Mouse (Mus musculus) erythroblast, adult 5-6 weeks (primary cell): ENCODE results near the gene Smg6. TPM values are rescaled to one million over a fixed set of nuclear protein-coding genes. Genes with fewer than 3 reads are reported as not detected.

Experiments used
- ATAC-seq: replicated peaks from 2 replicates; pipeline ENCODE4 v1.8.0; 2016; ENCODE audit warnings: moderate number of reproducible peaks, mild to moderate bottlenecking, moderate TSS enrichment, inconsistent platforms; ENCODE audit not compliant: poor library complexity, low FRiP score, severe bottlenecking
- total RNA-seq, 2 experiments: library from RNA; stranded (forward) in 1 of 2; stranded (reverse) in 1 of 2; fragments of 150-400 nt in 1 of 2; fragments of 200-764, 138-1000 nt in 1 of 2; gene quantifications; 2 replicates each; pipeline versions ENCODE4 v1.2.3 to v1.2.4; 2015 to 2017; ENCODE audit warnings: low replicate concordance in 2 of 2

Gene Smg6
- total RNA-seq, 2 experiments from 2014 or later = 68.8 to 157 TPM

DNA sequence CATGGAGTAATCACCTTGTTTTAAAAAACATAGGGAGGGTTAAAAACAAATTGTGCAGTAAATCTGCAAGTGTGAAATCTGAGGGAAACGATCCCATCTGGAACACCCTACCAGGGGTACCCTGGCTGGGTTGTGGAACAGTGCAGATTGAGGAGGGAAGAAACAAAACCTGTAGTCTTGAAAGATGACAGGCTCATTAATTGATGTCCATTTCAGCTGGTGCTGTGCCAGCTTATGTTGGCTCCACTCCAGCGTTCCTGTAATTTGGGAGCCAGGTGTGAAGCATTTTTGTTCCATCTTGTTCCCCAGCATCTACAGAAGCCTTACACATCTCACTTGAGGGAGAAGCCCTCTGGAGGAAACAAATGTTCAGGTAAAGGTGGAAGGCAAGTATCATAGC lies 153.0 kb downstream of the Smg6 start:
- ATAC-seq = no peak

DNA sequence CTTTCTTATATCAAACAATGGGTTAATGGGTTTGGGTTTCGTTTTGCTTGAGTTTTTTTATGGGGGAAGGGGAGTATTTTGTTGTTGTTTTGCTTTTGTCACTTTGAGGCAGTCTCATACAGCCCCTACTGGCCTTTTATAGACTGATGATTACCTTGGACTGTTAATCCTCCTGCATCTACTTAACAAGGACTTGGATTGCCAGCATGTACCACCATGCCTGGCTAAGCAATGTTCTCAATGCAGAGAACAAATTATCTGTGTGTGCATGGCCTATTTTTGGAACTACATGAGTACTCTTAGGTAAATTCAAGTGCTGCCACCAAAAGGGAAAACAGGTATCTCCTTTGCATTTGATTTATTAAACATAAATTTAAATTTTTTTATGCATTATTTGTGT lies 157.4 kb downstream of the Smg6 start:
- no peak for ATAC-seq

DNA sequence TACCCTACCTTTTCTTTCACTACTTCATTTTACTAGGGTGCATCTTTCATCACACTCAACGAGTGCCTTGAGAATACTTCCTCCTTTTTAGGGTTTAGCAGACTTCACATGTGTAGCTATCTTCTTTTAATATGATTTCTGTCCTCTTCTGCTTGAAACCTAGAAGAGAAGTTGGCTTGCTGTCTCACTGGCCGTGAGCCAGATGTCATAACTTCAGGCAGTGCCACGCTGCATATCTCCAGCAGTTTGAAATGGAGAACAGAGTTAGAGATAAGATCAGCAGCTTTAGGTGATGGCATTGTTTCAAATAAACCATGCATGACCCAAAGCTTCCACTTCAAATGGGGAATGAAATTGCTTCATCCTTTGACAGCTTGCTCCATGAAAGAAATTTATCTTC lies 166.5 kb downstream of the Smg6 start:
- no peak for ATAC-seq

DNA sequence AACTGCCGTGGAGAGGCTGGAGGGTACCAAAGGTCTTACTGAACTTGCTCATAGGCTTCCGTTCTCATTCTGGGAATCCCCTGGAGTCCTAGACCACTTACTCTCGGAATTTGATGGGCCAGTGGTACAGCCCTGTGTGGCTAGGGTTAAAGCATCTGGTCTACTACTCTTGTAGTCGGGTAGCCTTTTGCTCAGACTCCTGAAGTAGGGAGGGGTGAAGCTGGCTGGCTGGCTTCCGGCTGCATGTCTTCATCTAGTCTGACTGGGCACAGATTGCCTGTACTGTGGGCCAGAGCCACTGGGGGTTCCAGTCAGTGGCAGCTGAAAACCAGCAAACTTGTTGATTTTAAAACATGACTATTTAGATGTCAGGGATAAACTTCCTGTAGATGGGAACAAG lies 167.0 kb downstream of the Smg6 start:
- ATAC-seq = no peak

DNA sequence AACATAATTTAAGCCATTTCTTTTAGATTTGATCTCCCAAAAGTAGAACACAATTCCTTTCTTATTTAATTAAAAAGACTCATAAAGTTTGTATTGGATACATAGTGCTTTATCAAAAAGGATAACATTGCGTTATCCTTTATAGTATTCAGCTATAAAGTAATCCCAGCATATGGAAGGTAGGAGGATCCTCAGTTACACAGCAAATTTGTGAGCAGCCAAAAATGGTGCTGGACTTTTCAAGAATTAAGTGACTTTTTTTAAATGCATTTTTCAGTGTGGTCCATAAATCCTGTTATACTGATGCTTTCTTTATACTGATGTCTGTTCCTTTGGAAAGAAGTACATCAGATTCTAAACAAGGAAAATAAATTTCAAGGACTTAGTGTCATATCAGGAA lies 169.1 kb downstream of the Smg6 start:
- ATAC-seq = no peak

DNA sequence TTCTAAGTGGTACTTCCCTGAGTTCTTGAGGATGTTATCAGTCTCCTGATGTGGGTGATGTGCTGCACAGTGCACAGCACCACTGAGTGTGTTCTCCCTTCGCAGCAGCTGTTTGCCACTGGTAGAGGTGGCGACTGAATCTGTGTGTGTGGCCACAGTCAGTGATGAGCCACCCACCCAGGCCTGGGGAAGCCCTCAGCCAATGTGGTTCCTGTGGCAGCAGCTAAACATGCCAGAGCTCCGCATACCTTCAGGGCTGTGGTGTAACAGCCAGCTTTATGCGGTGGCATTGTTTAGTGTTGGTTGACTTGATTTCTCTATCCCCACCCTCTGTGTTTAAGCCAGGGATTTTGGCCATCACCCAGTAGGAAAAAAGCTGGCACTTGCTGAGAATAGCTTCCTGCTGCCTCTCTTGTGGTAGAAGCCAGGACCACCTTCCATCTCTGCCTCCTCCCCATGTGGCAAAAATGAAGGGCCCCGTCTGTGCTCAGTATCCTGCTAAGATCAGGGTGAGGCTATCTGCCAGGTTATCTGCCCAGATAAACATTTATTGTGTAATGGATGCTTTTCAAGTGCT lies 177.2 kb downstream of the Smg6 start:
- ATAC-seq = no peak

DNA sequence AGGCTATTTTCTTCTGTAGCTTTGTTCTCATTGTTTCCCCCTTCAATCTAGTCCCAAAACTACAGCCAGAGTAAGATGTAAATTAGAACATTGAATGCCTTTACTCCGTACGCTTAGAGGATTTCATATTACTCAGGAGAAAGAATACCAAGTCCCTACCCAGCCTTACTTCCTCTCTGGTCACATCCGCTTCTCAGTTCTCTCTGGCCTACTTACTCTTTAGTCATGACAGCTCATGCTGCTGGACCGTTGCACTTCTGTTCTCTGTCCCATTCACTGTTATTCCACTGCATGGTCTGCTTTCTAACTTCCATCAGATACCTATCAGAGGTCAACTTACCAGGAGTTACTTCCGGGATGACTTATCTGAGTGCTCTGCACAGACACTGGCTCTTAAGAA lies 181.0 kb downstream of the Smg6 start:
- ATAC-seq = no peak

DNA sequence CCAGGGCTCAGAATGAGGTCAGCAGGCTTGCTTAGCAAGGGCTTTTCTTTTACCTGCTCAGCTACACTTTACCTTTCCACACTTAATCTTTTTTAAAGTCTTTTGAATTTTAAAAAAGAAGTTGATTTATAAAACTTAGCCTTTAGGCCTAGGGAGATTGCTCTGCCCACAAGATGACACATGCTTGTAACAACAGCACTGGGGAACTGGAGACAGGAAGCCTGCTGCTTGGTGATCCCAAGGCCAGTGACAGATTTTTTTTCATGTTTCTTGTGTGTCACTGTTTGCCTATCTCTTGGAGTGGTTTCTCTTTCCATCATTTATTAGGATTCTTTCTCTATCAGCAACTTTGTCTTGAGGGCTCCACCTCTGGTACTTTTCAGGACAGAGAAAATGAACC lies 183.3 kb downstream of the Smg6 start:
- ATAC-seq = no peak

DNA sequence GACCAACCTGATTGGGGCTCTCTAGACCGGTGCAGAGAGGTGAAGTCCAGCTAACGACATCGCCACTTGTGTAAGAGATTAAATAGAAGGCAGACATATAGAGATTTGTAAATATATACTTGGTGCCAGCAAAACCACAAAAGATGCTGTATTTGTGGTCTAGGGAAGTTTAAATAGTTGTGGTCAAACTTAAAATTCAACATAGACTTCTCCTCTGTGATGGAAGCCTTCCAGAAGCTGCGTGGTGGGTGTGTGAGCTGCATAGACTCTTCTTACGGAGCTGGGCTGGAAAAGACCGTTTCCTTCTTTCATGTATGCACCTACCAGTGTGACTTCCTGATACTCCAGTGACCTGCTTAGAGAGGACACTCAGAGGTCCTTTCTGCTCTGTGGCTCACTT lies 190.8 kb downstream of the Smg6 start:
- no peak for ATAC-seq

DNA sequence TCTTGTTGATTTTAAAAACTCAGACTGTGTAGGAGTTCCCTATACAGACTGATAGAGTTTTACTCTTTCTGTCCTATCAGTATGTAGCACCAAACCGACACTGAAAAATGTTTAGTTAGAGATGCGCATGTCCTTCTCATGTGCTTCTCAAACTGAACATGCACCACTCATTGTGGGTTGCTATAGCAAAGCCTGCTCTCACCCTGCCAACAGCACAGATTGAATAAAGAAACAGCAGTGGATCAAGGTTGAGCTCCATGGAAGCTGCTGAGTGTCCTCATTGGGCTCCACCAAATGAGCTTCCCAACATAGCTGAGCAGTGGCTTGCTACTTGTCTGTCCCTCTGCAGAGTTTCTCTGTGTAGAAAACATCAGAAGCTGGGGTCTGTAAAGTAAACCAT lies 192.5 kb downstream of the Smg6 start:
- no peak for ATAC-seq

DNA sequence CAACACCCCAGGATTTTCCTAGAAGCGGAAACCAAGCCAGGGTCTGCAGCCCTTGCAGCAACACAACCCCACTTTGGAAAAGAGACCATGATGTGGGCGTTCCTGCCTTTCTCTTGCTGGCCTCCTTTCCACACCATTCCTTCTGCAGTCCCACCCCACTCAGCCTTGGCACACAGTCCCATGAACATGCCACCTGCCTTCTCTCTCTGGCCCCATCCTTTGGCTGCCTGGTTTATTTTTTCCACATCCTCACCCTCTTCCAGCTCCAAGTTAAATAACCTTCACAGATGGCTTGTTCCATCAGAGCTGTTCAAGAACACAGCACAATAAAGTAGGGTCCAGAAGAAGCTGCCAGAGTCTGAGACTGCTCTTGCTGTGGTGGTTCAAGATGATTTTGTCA lies 193.7 kb downstream of the Smg6 start:
- ATAC-seq = no peak

DNA sequence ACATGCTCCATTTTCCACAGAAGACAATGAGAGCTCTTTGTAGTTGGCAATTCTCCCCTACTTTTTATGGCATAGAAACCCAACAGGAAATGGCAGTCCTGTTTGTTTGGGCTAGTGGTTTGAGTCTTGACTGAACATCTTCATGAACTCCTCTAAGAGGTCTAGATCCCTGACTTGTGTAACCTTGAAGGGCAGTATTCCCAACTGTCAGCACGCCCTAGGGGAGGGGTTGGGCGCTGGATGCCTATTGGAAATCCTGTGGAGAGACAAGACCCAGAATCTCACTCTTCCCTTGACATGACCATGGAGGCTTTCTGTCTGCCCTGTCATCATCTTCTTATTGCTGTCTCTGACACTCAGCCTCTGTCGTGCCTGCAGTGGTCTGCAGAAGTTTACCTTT lies 194.2 kb downstream of the Smg6 start:
- no peak for ATAC-seq

DNA sequence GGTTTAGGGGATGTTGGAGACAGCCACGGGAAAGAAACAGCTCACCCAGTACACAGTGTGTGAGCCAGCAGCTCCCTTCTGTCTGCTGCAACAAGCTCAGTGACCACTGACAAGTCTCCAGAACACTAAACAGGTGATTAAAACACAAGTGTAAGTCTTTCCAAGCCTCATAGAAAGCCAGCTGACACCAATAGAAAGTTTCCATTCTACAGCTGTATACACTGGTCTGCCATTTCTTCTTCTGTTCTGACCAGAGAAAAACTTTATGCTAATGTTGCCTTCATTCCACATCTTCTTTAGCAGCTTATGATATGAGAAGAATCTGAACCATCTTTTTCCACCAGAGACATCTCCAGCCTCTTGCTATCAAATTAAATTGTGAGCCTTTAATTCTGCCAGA lies 195.7 kb downstream of the Smg6 start:
- ATAC-seq = no peak

DNA sequence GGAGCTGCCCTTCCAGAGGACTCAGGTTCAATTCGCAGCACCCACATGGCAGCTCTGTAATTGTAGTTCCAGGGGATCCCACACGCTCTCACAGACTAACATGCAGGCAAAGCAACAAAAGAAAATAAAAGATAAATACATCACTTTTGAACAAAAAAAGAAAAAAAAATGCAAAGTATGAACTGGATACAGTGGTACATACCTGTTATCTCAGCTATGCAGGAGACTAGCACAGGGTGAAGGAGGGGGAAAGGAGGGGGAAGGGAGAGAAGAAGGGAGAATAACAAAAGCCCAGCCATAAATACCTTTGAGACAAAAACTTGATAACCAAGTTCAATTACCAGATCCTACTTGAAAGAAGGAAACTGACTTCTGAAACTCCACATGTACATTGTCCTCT lies 198.8 kb downstream of the Smg6 start:
- no peak for ATAC-seq

DNA sequence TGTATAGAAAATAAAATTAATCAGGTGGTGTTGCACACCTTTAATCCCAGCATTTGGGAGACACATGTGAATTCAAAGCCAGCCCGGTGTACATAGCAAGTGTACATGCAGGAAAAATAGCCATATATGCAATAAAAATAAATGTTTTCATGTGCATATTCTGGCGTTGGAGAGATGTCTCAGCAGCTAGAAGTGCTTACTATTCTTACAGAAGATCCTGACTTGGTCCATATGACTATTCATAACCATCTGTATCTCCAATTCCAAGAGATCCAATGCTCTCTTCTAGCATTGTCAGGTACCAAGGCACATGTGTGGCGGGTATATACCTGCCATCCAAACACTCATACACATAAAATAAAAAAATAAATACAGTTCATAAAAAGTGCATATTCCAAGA lies 200.8 kb downstream of the Smg6 start:
- no peak for ATAC-seq

DNA sequence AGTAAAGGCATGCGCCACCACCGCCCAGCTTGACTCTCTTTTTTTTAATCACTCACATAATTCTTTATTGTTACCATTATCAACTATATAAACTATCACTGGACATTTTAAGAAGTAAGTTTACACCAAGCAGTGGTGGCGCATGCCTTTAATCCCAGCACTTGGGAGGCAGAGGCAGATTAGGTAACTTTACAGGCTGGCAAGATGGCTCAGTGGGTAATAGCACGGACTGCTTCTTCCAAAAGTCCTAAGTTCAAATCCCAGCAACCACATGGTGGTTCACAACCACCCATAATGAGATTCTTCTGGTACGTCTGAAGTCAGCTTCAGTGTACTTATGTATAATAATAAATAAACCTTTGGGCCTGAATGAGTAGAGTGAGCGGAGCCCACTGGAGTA lies 203.9 kb downstream of the Smg6 start:
- no peak for ATAC-seq

DNA sequence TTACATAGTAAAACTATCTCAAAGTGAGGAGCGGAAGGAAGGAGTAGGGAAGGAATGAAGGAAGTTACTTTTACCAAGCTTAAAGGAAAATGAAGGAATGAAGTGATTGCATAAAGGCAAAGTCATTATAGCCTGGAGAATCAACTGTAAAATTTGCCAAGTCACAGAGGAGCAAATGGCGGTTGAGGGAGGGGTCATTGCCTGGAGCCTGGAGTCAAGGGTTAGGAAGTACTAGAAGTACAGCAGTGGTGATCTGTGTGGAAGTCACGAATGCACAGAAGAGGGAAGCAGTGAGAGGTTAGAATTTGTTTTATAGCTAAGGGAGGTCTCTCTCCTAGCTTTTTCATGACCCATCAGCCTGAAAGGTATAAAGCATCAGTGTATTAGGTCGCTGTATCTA lies 205.7 kb downstream of the Smg6 start:
- no peak for ATAC-seq

DNA sequence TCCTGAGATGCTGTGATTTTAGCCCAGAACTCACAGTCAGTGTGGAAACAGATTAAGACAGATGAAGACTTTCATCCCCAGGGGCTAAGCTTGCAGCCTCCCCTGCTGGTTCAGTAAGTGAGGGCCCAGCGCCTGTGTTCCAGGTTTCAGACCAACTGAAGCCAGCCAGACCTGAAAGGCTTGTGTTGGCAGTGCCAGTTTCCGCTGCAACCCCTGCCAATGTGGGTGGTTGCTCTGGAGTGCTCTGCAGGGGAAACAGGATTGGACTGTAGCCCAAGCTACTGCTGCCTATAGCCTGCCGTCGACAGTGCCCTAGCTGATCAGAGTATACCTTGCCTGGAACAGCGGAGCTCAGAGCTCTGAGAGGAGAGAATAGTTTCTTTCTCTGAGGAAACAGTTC lies 206.7 kb downstream of the Smg6 start:
- no peak for ATAC-seq

DNA sequence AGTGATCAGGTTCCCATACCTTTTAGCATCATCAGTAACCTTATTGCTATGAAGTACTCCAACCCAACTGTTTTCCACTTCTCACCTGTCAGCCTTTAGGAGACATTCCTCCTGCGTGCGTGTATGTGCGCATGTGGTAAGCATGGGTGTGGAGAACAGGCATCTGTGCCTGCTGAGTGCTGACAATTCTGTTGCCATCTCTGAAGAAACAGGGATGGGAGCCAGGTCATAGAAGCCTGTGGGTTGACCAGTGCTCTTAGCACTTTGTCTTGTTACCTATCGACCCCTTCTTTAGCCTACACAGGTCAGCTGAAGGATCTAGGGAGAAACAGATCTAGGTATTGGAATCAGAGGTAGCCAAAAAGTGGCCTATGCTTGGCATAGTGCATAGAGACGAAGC lies 207.8 kb downstream of the Smg6 start:
- no peak for ATAC-seq

DNA sequence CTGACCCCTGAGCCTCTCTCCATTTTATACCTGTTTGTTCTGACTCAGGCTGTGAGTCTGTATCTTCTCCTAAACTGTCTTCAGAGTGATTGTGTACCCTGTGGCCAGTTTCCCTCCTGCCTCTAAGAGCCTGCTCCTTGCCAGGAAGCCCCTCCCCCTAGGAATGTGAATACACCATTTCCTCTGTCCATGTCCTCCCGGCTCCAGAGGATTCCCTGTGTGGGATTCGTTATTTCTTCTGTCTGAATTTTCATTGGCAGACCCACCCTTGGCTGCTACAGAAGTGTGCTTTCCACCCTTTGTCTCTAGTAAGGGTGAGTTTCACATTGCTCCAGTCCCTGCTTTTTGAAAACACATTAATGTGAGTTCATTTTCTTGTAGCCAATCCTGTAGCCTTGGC lies 208.3 kb downstream of the Smg6 start:
- no peak for ATAC-seq

DNA sequence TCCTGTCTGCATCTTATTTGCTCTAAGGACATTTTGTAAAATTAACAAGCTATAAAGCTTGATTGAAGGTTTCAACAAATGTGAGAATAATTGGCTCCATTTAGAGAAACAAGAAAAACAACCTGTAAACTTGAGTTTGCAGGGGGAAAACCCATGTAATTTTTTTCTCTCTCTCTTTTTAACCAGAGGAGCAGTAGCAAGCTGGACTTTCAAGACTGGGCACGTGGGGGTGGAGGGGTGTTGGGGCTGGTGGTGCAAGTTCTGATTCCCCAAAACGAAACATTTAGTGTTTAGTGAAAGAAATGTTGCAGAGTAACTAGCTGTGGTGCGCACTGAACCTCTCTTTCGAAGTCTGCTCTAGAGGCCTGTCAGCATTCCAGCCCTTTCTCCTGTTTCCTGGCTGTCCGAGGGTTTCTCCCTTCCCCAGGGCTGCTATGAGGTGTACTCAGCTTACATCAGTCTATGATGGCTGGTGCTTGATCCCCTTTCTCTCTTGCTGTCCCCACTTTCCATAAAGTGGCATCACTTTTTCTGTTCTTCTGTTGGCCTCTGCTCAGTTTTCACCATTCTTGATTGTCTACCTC lies 209.0 kb downstream of the Smg6 start:
- no peak for ATAC-seq

DNA sequence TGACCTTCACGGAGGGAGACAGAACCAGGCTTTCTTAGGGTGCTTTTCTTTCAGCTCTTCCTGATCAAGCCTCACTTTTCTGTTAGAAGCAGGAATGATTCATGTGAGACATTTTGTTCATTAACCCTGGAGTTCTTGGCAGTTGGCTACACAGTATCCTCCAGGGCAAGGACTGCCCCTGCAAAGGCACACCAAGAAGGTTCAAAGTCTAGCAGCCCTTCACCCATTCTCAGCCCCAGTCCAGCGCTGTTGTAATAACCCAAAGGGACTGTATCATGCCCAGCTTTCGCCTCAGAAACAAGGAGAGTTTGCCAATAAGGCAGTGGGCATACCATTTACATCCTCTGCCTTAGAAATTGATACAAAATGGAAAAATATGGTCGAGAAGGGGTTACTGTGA lies 209.7 kb downstream of the Smg6 start:
- no peak for ATAC-seq
